Mouse (Mus musculus) gastrocnemius, postnatal 14 days (tissue): ENCODE measurements around the gene Dxo. TPM values are rescaled to one million over a fixed set of nuclear protein-coding genes. Genes with fewer than 3 reads are reported as not detected.
"Not testable (repeated sequence)": the region's sequence is repeated elsewhere in the genome, so short reads cannot be mapped to it uniquely, and the experiment has no call there.

ENCODE experiments used
- DNase-seq: peaks from one replicate; pipeline ENCODE4 v3.0.0; 2021; ENCODE audit warnings: mixed read lengths
- intact Hi-C: fragments of 180-260 bp; cut with DNase I; formaldehyde crosslinking; loops from one replicate; pipeline ENCODE4 v1.15.1; 2025; ENCODE audit warnings: low total_unique reads
- long read RNA-seq, 2 experiments: library from polyadenylated mRNA; stranded (forward); transcript quantifications; one replicate each; pipeline ENCODE4 v2.0.0; 2021
- total RNA-seq, 2 experiments: library from RNA; stranded (reverse); gene quantifications; 2 replicates each; pipeline ENCODE4 v1.2.3; 2021

Gene Dxo
- 10 to 100 TPM in 1 of 2 experiments, 1 to 10 TPM in 1; 9.3 to 13.0 TPM for total RNA-seq
- long read RNA-seq, experiment 1, transcript Dxo-211 (7 exons, 1,447 nt) = major isoform, 7 of 14 reads
- long read RNA-seq, experiment 1, partial matches to known transcripts = 4 of 14 reads
- long read RNA-seq, experiment 1, other reads (novel, unspliced or antisense) = 2 of 14 reads
- long read RNA-seq, experiment 2, transcript Dxo-211 (7 exons, 1,447 nt) = major isoform, 6 of 21 reads
- long read RNA-seq, experiment 2, partial matches to known transcripts = 8 of 21 reads
- long read RNA-seq, experiment 2, other reads (novel, unspliced or antisense) = 6 of 21 reads

DNA sequence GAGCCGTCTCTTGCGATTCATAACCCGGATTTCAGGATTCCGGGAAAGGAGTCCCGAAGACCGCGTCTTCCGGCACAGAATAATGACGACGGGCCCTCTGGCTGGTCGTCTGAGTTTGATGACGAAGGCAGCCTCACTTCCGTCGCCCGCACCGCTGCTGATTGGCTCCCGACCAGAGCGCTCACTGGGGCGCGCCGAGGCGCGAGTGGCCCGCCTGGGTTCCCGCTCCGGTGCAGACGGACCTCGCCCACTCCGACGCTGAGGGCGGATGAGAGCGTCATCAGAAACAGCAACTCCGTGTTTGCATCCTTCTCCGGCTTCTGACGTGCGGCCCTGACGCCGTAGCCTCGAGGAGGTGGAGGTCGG is at the start of gene Dxo, which contains the start of gene Stk19:
Gene Dxo, plus strand, starts transcription at position 164 of the 366 bp plus-strand sequence.
Gene Stk19, minus strand, starts transcription at position 90 of the 366 bp plus-strand sequence.
- intact Hi-C loops = no loop called here
- DNase-seq = peak; percentile 95

DNA sequence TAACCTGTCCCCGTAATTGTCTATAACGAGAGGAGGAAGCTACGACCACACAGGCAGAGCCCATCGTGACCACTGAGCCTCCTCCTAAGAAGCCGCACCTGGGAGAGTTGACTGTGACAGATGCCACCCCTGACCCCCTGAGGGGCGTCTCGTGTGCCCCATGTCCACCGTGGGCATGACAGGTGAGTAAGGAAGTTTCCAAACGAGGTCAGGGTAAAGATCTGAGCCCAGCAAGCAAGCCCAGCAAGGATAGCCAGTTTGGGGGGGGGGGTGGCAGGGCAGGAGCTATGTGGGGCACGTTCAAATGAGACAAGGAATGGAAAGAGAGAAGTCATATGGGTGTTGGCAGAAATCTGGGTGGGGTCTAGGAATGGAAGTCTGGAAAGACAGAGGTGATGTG is 41.8 kb upstream of the Dxo start:
- DNase-seq = no peak
- intact Hi-C loops = no loop called here

DNA sequence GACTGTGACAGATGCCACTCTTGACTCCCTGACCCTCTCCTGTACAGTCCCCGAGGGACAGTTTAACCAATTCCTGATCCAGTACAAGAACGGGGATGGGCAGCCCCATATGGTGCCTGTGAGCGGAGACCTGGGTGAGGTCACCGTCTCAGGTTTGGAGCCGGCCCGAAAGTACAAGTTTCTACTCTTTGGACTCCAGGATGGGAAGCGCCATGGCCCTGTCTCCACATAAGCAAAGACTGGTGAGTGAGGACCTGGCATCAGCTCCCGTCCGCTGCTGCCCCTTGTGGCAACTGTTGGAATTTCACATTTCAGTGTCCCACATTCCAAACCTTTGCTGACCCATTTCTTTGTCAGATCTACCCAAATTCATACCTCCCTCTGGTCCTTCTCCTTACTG is 41.2 kb upstream of the Dxo start:
- peak; percentile 55 for DNase-seq
- intact Hi-C loops = no loop called here

DNA sequence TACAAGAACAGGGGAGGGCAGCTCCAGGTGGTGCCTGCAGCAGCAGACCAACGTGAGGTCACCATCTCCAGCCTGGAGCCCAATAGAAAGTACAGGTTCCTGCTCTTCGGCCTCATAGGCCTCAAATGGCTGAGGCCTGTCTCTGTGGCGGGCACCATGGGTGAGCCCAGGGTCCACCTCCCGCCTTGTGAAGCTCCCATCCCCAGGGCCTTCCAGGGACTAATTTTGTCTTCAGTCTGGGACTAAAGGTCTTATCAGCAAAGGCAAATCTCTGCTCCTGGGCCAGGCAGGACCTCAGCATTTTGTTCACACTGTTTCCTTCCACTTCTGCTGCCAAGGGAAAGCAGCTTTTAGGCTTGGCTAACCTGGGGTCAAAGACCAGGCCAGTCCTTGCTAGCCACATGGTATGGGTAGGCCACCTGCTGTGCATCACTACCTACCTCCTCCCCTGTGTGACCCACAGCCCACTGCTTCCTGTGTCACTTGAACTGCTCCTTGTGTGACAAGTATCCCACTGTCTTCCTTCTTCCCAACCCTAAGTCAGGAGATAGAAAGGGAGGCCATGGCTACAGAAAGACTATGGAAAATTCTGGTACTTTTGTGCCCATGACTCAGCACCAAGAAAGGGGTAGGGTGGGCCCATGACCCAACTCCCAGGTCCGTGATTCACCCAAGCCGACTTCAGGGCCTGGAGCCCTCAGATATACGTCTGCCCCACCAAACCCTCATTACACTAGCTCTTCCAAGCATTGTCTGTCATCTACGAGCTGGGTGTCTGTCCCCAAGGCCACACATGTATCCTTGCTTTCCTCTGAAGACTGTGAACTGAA is 40.3 kb upstream of the Dxo start:
- intact Hi-C loops = no loop called here
- no peak for DNase-seq

GRCm38 (mm10) chr17:34797211-34797995 is 39.4 kb upstream of the Dxo start:
- intact Hi-C loops, DNase-seq: not testable (repeated sequence)

DNA sequence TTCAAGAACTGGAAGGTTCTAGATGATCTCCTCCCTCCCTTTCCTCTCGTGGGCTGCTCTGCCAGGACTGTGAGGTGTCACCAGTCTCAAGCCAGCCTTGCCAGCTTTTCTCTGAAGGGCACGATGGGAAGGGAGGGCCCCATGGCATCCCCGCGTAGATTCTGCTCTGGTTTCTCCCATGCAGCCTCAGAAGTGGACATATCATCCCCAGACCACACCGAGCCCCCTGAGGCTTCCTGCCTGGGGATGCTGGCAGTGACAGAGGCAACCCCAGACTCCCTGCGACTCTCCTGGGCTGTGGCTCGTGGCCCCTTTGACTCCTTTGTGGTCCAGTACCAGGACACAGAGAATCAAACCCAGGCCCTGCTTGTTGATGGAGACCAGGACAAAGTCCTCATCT is 38.7 kb upstream of the Dxo start:
- intact Hi-C loops, DNase-seq: not testable (repeated sequence)

- intact Hi-C loops = no loop called here
- no peak for DNase-seq
Observed at GRCm38 (mm10) chr17:34798866-34799530, 37.8 kb upstream of the Dxo start.

DNA sequence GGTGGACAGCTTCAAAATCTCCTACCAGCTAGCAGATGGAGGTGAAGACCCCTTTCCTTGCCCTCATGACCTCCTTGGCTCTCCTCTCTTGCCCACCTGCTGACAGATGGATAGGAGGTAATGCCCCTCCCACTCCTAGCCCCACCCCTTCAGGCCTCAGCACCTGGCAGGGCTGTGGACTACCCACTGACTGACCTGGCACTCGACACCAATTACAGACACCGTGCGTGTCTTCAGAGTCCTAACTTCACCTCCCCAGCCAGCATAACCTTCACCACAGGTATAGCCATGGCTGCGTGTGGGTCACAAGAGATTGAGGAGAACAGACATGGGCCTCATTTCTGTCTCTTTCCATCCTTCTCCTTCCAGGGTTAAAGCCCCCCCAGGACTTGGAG is 37.3 kb upstream of the Dxo start:
- intact Hi-C loops = no loop called here
- DNase-seq = no peak

DNA sequence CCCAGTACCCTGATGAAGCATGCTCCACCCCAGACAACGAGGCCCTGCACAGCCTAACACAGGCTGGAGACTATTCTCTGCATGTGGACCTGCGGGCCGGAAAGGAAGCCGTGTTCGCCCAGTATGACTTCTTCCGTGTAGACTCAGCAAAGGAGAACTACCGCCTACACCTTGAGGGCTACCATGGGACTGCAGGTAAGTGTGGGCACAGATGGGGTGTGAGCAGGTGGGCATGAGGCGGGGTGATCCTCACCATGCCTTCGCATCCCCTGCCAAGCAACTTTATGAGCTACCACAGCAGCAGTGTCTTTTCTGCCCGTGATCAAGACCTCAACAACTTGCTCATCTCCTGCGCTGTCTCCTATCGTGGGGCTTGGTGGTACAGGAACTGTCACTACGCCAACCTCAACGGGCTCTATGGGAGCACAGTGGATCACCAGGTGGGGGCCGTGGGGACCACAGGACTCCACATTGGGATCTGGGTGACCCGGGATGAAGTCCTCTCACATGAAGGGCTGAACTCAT is 36.0 kb upstream of the Dxo start:
- not testable (repeated sequence) for DNase-seq
- intact Hi-C loops = loop anchor here (10.0 kb wide), 1 partner anchor 76 kb away; no protein-coding TSS in a partner anchor

DNA sequence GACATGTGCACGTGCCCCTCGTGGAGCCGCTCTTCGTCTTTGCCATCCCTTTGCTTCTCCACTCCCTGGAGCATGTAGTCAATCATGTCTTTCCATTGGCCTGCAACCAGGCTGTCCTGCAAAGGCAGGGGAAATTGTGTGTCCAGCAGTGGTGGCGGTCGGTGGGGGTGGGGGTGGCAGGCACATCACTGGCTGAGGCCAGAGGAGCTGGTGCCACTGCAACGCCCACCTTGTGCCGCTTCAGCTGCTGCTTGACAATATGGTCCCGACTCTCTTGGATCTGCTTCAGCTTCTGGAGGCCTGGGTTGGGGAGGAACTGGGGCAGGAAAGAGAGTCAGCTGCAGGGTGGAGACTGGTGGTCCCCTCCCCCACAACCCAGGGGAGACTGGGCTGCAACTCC is 34.1 kb upstream of the Dxo start:
- not testable (repeated sequence) for DNase-seq
- intact Hi-C loops = loop anchor here (10.0 kb wide), 1 partner anchor 78 kb away; no protein-coding TSS in a partner anchor

DNA sequence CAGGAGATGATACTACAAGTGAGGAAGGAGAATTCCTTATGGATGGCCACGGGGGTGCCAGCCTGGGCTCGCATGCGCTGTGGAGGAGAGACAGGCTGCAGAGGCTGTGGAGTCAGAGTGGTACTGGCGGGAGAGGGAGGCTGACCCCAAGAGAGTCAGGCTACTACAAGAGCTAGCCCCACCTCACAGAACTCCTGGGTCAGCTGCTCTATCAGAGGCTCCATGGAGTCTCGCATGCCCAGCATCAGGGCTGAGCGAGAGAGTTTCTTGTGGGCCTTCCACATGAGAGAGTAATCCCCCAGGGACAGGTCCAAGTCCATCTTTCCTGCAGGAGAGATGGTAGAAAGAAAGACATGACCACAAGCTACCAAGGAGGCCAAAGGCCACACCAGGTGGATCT is 33.5 kb upstream of the Dxo start:
- intact Hi-C loops = loop anchor here (10.0 kb wide), 1 partner anchor 79 kb away; no protein-coding TSS in a partner anchor
- not testable (repeated sequence) for DNase-seq

GRCm38 (mm10) chr17:34804301-34804700 is 32.5 kb upstream of the Dxo start, which contains the start of gene Cyp21a1:
Cyp21a1 (minus strand) TSS chr17:34804561.
- not testable (repeated sequence) for DNase-seq
- intact Hi-C loops = loop anchor here (10.0 kb wide), 1 partner anchor 80 kb away; no protein-coding TSS in a partner anchor

DNA sequence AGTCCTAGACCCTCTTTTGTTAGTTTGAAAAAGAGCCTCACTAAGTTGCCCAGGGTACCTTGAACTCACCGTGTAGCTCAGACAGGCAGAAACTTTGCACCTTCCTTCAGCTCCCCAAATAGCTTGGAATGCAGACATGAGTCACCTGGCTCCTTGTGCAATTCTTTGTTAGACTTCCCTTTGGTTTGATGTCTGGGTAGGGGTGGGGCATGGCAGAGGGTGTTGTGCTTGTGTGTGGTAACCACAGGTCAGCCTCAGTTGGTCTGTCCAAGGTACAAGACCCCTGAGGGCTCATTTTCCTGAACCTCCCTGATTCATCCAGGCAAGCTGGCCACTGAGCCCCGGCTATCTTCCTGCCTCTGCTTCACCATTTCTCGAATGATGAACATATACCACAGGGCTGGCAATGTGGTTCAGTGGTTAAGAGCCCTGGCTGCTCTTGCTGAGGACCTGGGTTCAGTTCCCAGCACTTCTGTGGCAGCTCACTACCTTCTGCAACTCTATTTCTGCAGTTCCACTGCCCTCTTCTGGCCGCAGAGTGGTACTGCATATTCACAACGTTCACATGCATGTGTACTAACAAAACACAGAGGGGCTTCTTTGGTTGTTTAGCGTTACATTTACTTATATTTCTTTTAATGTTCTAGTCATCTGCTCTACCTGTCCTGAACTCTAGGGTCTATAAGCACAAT is 31.8 kb upstream of the Dxo start:
- intact Hi-C loops = loop anchor here (10.0 kb wide), 1 partner anchor 80 kb away; no protein-coding TSS in a partner anchor
- DNase-seq = no peak

DNA sequence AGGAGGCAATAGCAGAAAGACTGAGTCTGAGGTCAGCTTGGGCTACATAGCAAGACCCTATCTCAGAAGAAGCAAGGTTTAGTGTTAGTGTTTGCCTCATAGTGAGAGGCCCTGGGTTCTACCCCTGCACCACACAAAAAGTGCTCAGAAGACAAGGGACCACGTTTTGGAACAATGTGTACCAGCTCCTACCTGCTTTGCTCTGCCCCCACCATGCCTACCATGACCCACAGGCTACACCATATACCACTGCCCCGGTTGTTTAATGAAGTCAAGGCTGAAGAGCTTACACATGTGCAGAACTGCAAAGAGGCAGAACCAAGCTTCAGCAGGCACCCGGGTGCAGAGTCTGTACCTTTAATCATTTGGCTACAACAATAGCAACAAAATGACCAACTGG is 29.6 kb upstream of the Dxo start:
- intact Hi-C loops = loop anchor here (10.0 kb wide), 1 partner anchor 82 kb away; no protein-coding TSS in a partner anchor
- no peak for DNase-seq

- no peak for DNase-seq
- intact Hi-C loops = loop anchor here (10.0 kb wide), 1 partner anchor 84 kb away; no protein-coding TSS in a partner anchor
Observed at GRCm38 (mm10) chr17:34808599-34809205, 28.1 kb upstream of the Dxo start.

DNA sequence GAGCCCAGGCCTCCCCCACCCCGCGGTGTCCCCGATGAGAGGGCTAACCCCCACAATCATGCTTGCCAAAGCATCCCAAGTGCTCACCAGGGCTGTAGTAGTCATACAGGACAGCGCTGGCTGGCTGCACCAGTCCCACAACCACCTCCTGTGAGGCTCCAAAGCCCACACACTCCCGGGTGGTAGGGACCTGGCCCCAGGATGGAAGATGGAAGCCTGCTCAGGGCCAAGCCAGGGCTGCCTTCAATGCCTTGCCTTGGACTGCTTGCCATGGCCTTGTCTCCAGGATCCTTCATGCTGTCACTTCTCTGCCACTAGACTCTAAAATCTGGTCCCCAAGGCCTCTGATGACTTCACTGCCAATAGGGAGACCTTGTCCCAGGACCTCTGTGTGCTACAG is 26.4 kb upstream of the Dxo start:
- intact Hi-C loops = loop anchor here (5.0 kb wide), 1 partner anchor 158 kb away; no protein-coding TSS in a partner anchor
- DNase-seq = not testable (repeated sequence)

DNA sequence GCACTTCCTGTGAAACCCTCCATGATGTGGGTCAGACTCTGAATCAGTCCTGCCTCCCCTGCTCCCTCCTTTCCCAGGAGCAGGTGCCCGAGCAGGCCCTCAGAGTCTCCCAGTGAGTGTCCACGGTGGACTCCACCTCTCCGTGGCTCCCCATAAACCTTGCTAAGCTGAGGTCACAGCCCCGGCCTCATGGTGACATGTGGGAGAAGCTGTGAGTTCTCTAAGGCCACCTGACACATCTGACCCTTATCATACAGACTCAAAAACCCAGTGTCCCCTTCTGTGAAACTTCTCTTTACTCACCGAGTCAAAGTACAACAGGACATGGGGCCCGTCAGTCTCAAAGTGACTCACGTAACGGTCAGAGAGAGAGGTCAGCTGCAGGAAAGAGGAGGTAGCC is 26.0 kb upstream of the Dxo start:
- not testable (repeated sequence) for DNase-seq
- intact Hi-C loops = loop anchor here (5.0 kb wide), 1 partner anchor 159 kb away; no protein-coding TSS in a partner anchor
